ENCODE assay signal across 21 mouse cellular contexts in the genomic region with DNA sequence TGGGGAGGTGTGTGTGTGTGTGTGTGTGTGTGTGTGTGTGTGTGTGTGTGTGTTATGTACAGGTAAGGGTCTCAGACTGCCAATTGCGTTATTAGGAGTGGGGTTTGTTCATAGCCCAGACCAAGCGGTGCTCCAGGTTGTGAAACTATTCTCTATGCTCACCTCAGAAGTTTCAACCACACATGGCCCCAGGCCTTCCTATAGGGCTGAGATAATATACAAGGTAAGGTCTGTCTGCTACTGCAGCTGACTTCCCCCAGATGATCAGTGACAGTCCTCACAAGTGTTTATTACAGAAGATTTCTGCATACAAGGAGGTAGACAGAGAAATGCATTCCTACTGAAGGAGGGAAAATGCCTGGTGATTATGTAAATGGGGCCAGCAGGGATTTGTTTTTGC. TPM values are rescaled to one million over a fixed set of nuclear protein-coding genes. Genes with fewer than 3 reads are reported as not detected.
A peak's percentile ranks its signal among the peaks of the same experiment; 100 is the strongest.
DNase-seq lines count a peak whose midpoint lies in the region; ATAC-seq lines count a peak whose summit lies in the region.
"Had no signal": no experiment of that assay in that cellular context is flagged by ENCODE, and none has a peak within 500 bp of the region (broad histone marks: within the 10 kb centered on the region; RNA-seq: fewer than 3 reads in every experiment).

No protein-coding gene starts in this region.

- no peak for DNase-seq in hindbrain, embryonic 10.5 days (ENCODE audit: low spot score)
- no peak for DNase-seq in forebrain, embryonic 10.5 days (ENCODE audit: extremely low spot score, low spot score)
- DNase-seq in midbrain, embryonic 14.5 days, result no peak
- DNase-seq in limb, embryonic 10.5 days (ENCODE audit: low spot score), result no peak
- DNase-seq in lung, postnatal 14 days, result no peak
- no peak for DNase-seq in urinary bladder, postnatal 36 days (ENCODE audit: low spot score in 2 of 2)
- DNase-seq: adrenal gland, adult 8-10 months; cerebellum, adult 9-10 months; gastrocnemius, postnatal 14 days; kidney, adult 2 months; kidney, postnatal 10 days; retina, postnatal 1 day had no signal

- H3K9ac ChIP-seq in hindbrain, embryonic 12.5 days, result no peak overlapping the region
- H3K9ac ChIP-seq in forebrain, embryonic 16.5 days (replicated peaks; ENCODE audit: low read depth, low read length), result no peak overlapping the region
- no peak overlapping the region for H3K9ac ChIP-seq in midbrain, embryonic 14.5 days (replicated peaks; ENCODE audit: low read length)
- H3K9ac ChIP-seq: embryonic facial prominence, embryonic 12.5 days; heart, embryonic 15.5 days; limb, embryonic 15.5 days; liver, embryonic 15.5 days had no signal

- H3K36me3 ChIP-seq in hindbrain, embryonic 12.5 days, result no peaks in the 10 kb centered on the region
- H3K36me3 ChIP-seq in hindbrain, embryonic 10.5 days, result no peaks in the 10 kb centered on the region
- H3K36me3 ChIP-seq in forebrain, embryonic 10.5 days (replicated peaks), result no peaks in the 10 kb centered on the region
- no peaks in the 10 kb centered on the region for H3K36me3 ChIP-seq in forebrain, embryonic 16.5 days (ENCODE audit: control insufficient read depth, insufficient read depth)
- H3K36me3 ChIP-seq in midbrain, embryonic 14.5 days (ENCODE audit: control insufficient read depth, insufficient read depth, low read length), result no peaks in the 10 kb centered on the region
- H3K36me3 ChIP-seq in limb, embryonic 10.5 days, result no peaks in the 10 kb centered on the region
- H3K36me3 ChIP-seq: embryonic facial prominence, embryonic 12.5 days; heart, embryonic 15.5 days; limb, embryonic 15.5 days; liver, embryonic 15.5 days had no signal

- no peak overlapping the region for H3K4me3 ChIP-seq in hindbrain, embryonic 12.5 days
- no peak overlapping the region for H3K4me3 ChIP-seq in hindbrain, embryonic 10.5 days
- no peak overlapping the region for H3K4me3 ChIP-seq in forebrain, embryonic 10.5 days
- H3K4me3 ChIP-seq in forebrain, embryonic 16.5 days (replicated peaks; ENCODE audit: low read length), result no peak overlapping the region
- no peak overlapping the region for H3K4me3 ChIP-seq in midbrain, embryonic 14.5 days (replicated peaks; ENCODE audit: low read depth, low read length)
- no peak overlapping the region for H3K4me3 ChIP-seq in limb, embryonic 10.5 days
- H3K4me3 ChIP-seq: embryonic facial prominence, embryonic 12.5 days; erythroblast, embryonic 14.5 days; heart, embryonic 15.5 days; limb, embryonic 15.5 days; liver, embryonic 15.5 days had no signal

- H3K9me3 ChIP-seq in hindbrain, embryonic 12.5 days (replicated peaks), result no peaks in the 10 kb centered on the region
- H3K9me3 ChIP-seq in hindbrain, embryonic 10.5 days, result no peaks in the 10 kb centered on the region
- H3K9me3 ChIP-seq in forebrain, embryonic 10.5 days, result no peaks in the 10 kb centered on the region
- no peaks in the 10 kb centered on the region for H3K9me3 ChIP-seq in forebrain, embryonic 16.5 days (ENCODE audit: control insufficient read depth, low read length)
- no peaks in the 10 kb centered on the region for H3K9me3 ChIP-seq in midbrain, embryonic 14.5 days (ENCODE audit: control insufficient read depth, low read length)
- no peaks in the 10 kb centered on the region for H3K9me3 ChIP-seq in limb, embryonic 10.5 days (replicated peaks)
- H3K9me3 ChIP-seq: embryonic facial prominence, embryonic 12.5 days; heart, embryonic 15.5 days; limb, embryonic 15.5 days; liver, embryonic 15.5 days had no signal

- peaks cover 6% of the 10 kb centered on the region for H3K4me1 ChIP-seq in hindbrain, embryonic 12.5 days
- peaks cover 9% of the 10 kb centered on the region for H3K4me1 ChIP-seq in hindbrain, embryonic 10.5 days (replicated peaks)
- peaks cover 13% of the 10 kb centered on the region for H3K4me1 ChIP-seq in forebrain, embryonic 10.5 days
- peaks cover 9% of the 10 kb centered on the region for H3K4me1 ChIP-seq in forebrain, embryonic 16.5 days (replicated peaks; ENCODE audit: control insufficient read depth, insufficient read depth, low read length)
- 0 out of 2 replicates have a peak, but pooled peaks cover 5% of the 10 kb centered on the region for H3K4me1 ChIP-seq in midbrain, embryonic 14.5 days (ENCODE audit: control insufficient read depth, insufficient read depth, low read length)
- H3K4me1 ChIP-seq in limb, embryonic 10.5 days, result peaks cover 3% of the 10 kb centered on the region
- H3K4me1 ChIP-seq: embryonic facial prominence, embryonic 12.5 days; heart, embryonic 15.5 days had no signal

- peak overlapping the region; percentile 30; the same call in 1 of the 2 replicates for H3K27ac ChIP-seq in hindbrain, embryonic 12.5 days
- H3K27ac ChIP-seq in hindbrain, embryonic 10.5 days, result no peak overlapping the region; the same call in 1 of the 2 replicates
- peak overlapping the region; percentile 58; the same call in 1 of the 2 replicates for H3K27ac ChIP-seq in forebrain, embryonic 10.5 days
- peak overlapping the region; percentile 67 for H3K27ac ChIP-seq in forebrain, embryonic 16.5 days (ENCODE audit: low read length)
- H3K27ac ChIP-seq in midbrain, embryonic 14.5 days (replicated peaks; ENCODE audit: low read depth, low read length), result 0 out of 2 replicates have a peak overlapping the region, but pooled peaks have one; percentile 49
- no peak overlapping the region for H3K27ac ChIP-seq in limb, embryonic 10.5 days
- H3K27ac ChIP-seq: embryonic facial prominence, embryonic 12.5 days; heart, embryonic 15.5 days; limb, embryonic 15.5 days; liver, embryonic 15.5 days had no signal

- no peak overlapping the region for H3K4me2 ChIP-seq in hindbrain, embryonic 12.5 days (replicated peaks)
- no peak overlapping the region for H3K4me2 ChIP-seq in forebrain, embryonic 16.5 days (ENCODE audit: low read length)
- no peak overlapping the region for H3K4me2 ChIP-seq in midbrain, embryonic 14.5 days (ENCODE audit: low read length)
- H3K4me2 ChIP-seq: embryonic facial prominence, embryonic 12.5 days; heart, embryonic 15.5 days; limb, embryonic 15.5 days; liver, embryonic 15.5 days had no signal

- WGBS in hindbrain, embryonic 12.5 days, result 97% methylated on average over 2 of the region's 2 CpGs
- 94% methylated on average over 2 of the region's 2 CpGs for whole genome bisulfite sequencing in hindbrain, embryonic 10.5 days
- 93% methylated on average over 2 of the region's 2 CpGs for WGBS in forebrain, embryonic 10.5 days
- WGBS in forebrain, embryonic 16.5 days, result 58% methylated on average over 2 of the region's 2 CpGs
- 92% methylated on average over 2 of the region's 2 CpGs for WGBS in midbrain, embryonic 14.5 days
- WGBS in limb, embryonic 10.5 days, result 95% methylated on average over 2 of the region's 2 CpGs

- ATAC-seq in hindbrain, embryonic 12.5 days (ENCODE audit: low FRiP score), result no peak
- ATAC-seq in forebrain, embryonic 16.5 days, result peak; percentile 36; the same call in 1 of the 2 replicates
- no peak for ATAC-seq in midbrain, embryonic 14.5 days (ENCODE audit: low FRiP score, low TSS enrichment)
- ATAC-seq: CD4-positive, CD25-positive, alpha-beta regulatory T cell, adult 4 months; Patski had no signal

- no peaks in the 10 kb centered on the region for H3K27me3 ChIP-seq in hindbrain, embryonic 12.5 days
- H3K27me3 ChIP-seq in hindbrain, embryonic 10.5 days (ENCODE audit: insufficient read depth, poor library complexity, severe bottlenecking), result no peaks in the 10 kb centered on the region
- H3K27me3 ChIP-seq in forebrain, embryonic 10.5 days (ENCODE audit: poor library complexity, severe bottlenecking), result no peaks in the 10 kb centered on the region
- H3K27me3 ChIP-seq in forebrain, embryonic 16.5 days (replicated peaks; ENCODE audit: control insufficient read depth, insufficient read depth, low read length), result no peaks in the 10 kb centered on the region
- H3K27me3 ChIP-seq in midbrain, embryonic 14.5 days (ENCODE audit: control insufficient read depth, insufficient read depth, low read length), result no peaks in the 10 kb centered on the region
- H3K27me3 ChIP-seq in limb, embryonic 10.5 days (ENCODE audit: low read depth, poor library complexity, severe bottlenecking), result no peaks in the 10 kb centered on the region
- H3K27me3 ChIP-seq: embryonic facial prominence, embryonic 12.5 days; heart, embryonic 15.5 days; limb, embryonic 15.5 days; liver, embryonic 15.5 days had no signal

RNA-seq across cellular contexts. Expression of gene Cpb2, which starts 23.2 kb away (rescaled TPM):
- not detected in 2 replicates for polyA plus RNA-seq in hindbrain, embryonic 12.5 days (2016; fragmentation: Nextera tagmentation; extraction: Ambion mirVana)
- polyA plus RNA-seq in hindbrain, embryonic 10.5 days (2016; fragmentation: Nextera tagmentation; extraction: Ambion mirVana), result not detected in 2 replicates
- not detected in 2 replicates for polyA plus RNA-seq in forebrain, embryonic 10.5 days (2016; fragmentation: Nextera tagmentation; extraction: Ambion mirVana)
- polyA plus RNA-seq in forebrain, embryonic 16.5 days (2015; fragmentation: Nextera tagmentation; extraction: Ambion mirVana), result not detected in 2 replicates
- polyA plus RNA-seq in midbrain, embryonic 14.5 days (2014; fragmentation: Nextera tagmentation; extraction: Ambion mirVana), result not detected in 2 replicates
- polyA plus RNA-seq in limb, embryonic 10.5 days (2016; fragmentation: Nextera tagmentation; extraction: Ambion mirVana), result not detected in 2 replicates
- polyA plus RNA-seq: CD4-positive, CD25-positive, alpha-beta regulatory T cell, adult 4 months; erythroblast, embryonic 14.5 days; Patski had no signal

Comparison
In these comparisons a context has a peak if more than half of its experiments do, and no peak if none do; other contexts are left out.
1. H3K27ac ChIP-seq: peak in hindbrain, embryonic 12.5 days (single experiment), forebrain, embryonic 10.5 days (single experiment), forebrain, embryonic 16.5 days (single experiment) and midbrain, embryonic 14.5 days (single experiment); none in hindbrain, embryonic 10.5 days (single experiment) and limb, embryonic 10.5 days (single experiment).